Mouse (Mus musculus) forebrain, embryonic 11.5 days (tissue): ENCODE results near the gene Man2b1. TPM values are rescaled to one million over a fixed set of nuclear protein-coding genes. Genes with fewer than 3 reads are reported as not detected.
"Not testable (repeated sequence)": the region's sequence is repeated elsewhere in the genome, so short reads cannot be mapped to it uniquely, and the experiment has no call there.

Source experiments
- ATAC-seq: fragments of 200-750 bp; cut with Nextera tagmentation; replicated peaks from 2 replicates; pipeline ENCODE4 v1.8.0; 2017; ENCODE audit warnings: moderate TSS enrichment; ENCODE audit not compliant: low FRiP score
- DNase-seq: peaks from one replicate; pipeline ENCODE4 v3.0.0-alpha.2; 2017; ENCODE audit warnings: low spot score
- H3K27ac ChIP-seq: fragments of 300-500 bp; sonication (generic); 2 replicates; pipeline ENCODE4 v1.5.1; 2014; ENCODE audit warnings: low read depth, low read length
- H3K27me3 ChIP-seq: fragments of 300-500 bp; sonication (generic); 2 replicates; pipeline ENCODE4 v1.6.1; 2014; ENCODE audit warnings: mild to moderate bottlenecking, low read length, mixed read lengths; ENCODE audit not compliant: control insufficient read depth, insufficient read depth
- H3K36me3 ChIP-seq: fragments of 300-500 bp; sonication (generic); 2 replicates; pipeline ENCODE4 v1.6.1; 2014; ENCODE audit warnings: mild to moderate bottlenecking, low read length, moderate library complexity, mixed read lengths; ENCODE audit not compliant: control insufficient read depth, insufficient read depth
- H3K4me1 ChIP-seq: fragments of 300-500 bp; sonication (generic); replicated peaks from 2 replicates; pipeline ENCODE4 v1.6.1; 2014; ENCODE audit warnings: low read length, mixed read lengths; ENCODE audit not compliant: control insufficient read depth, insufficient read depth
- H3K4me2 ChIP-seq: fragments of 300-500 bp; sonication (generic); 2 replicates; pipeline ENCODE4 v1.6.1; 2014; ENCODE audit warnings: low read depth, mild to moderate bottlenecking, low read length, moderate library complexity, mixed read lengths; ENCODE audit not compliant: severe bottlenecking
- H3K4me3 ChIP-seq: fragments of 300-500 bp; sonication (generic); 2 replicates; pipeline ENCODE4 v1.5.1; 2014; ENCODE audit warnings: low read depth, low read length
- H3K9ac ChIP-seq: fragments of 300-500 bp; sonication (generic); 2 replicates; pipeline ENCODE4 v1.6.1; 2014; ENCODE audit warnings: low read length
- H3K9me3 ChIP-seq: fragments of 300-500 bp; sonication (generic); 2 replicates; pipeline ENCODE4 v1.6.1; 2016; ENCODE audit warnings: low read length, mixed read lengths; ENCODE audit not compliant: control insufficient read depth
- WGBS: fragments of 180-500 bp; shearing (Covaris S2); extraction: QIAGEN DNeasy Blood & Tissue Kit; methylation state at CpG from one replicate; pipeline ENCODE4 v1.1.7; 2014; 5-methylcytosine and 5-hydroxymethylcytosine counted together
- polyA plus RNA-seq: library from polyadenylated mRNA; unstranded; fragments of >200 nt; fragmentation: Nextera tagmentation; extraction: Ambion mirVana; gene quantifications from 2 replicates; pipeline ENCODE4 v1.2.1, GENCODE M21; 2014

The Man2b1 gene
- polyA plus RNA-seq, 1 experiment from 2014 or later, result 20.9 TPM

- Histone ChIP-seq H3K9ac (peak overlapping the region; percentile 69), H3K27me3 (no peaks in the 10 kb centered on the region), H3K4me2 (peak overlapping the region; percentile 83), H3K9me3 (no peaks in the 10 kb centered on the region), H3K36me3 (no peaks in the 10 kb centered on the region), H3K4me3 (peak overlapping the region; percentile 53), H3K4me1 (peaks cover 3% of the 10 kb centered on the region; the same call in 1 of the 2 replicates), H3K27ac (0 out of 2 replicates have a peak overlapping the region, but pooled peaks have one; percentile 18)
- ATAC-seq (peak; percentile 74), DNase-seq (peak; percentile 84)
- WGBS, result 7% methylated on average over 37 of the region's 37 CpGs
Measured at GRCm38 (mm10) chr8:85119052-85119981, 36.2 kb downstream of the Man2b1 start.

- WGBS, result 75% methylated on average over 5 of the region's 5 CpGs
- ATAC-seq, result not testable (repeated sequence)
Measured at GRCm38 (mm10) chr8:85120251-85120650, 37.2 kb downstream of the Man2b1 start.

GRCm38 (mm10) chr8:85122995-85123394, 39.9 kb downstream of the Man2b1 start, which contains the start of gene Zfp791:
Gene Zfp791 (minus strand): TSS chr8:85123095.
- no peak within 1 kb of the TSS for H3K27ac ChIP-seq
- no peak within 1 kb of the TSS for H3K4me3 ChIP-seq
- H3K9ac ChIP-seq, result no peak within 1 kb of the TSS
- H3K4me2 ChIP-seq, result no peak within 1 kb of the TSS
- H3K9me3 ChIP-seq, result no peaks in the 10 kb centered on the region
- no peaks in the 10 kb centered on the region for H3K27me3 ChIP-seq
- ATAC-seq, result no peak
- H3K4me1 ChIP-seq, result peaks cover 3% of the 10 kb centered on the region; the same call in 1 of the 2 replicates
- no peak for DNase-seq
- H3K36me3 ChIP-seq, result no peaks in the 10 kb centered on the region
- WGBS, result 81% methylated on average over 3 of the region's 3 CpGs

More at GRCm38 (mm10) chr8:85120251-85120650, 37.2 kb downstream of the Man2b1 start:
- not testable (repeated sequence) for DNase-seq, H3K27ac ChIP-seq, H3K4me3 ChIP-seq, H3K4me1 ChIP-seq, H3K27me3 ChIP-seq, H3K9me3 ChIP-seq, H3K4me2 ChIP-seq, H3K36me3 ChIP-seq, H3K9ac ChIP-seq

GRCm38 (mm10) chr8:85123691-85124090, 40.6 kb downstream of the Man2b1 start:
- ATAC-seq (no peak), DNase-seq (no peak)
- WGBS, result 94% methylated on average over 8 of the region's 8 CpGs

GRCm38 (mm10) chr8:85132335-85132734, 49.3 kb downstream of the Man2b1 start:
- H3K27ac ChIP-seq, result no peak overlapping the region
- H3K4me2 ChIP-seq, result no peak overlapping the region
- H3K9me3 ChIP-seq, result no peaks in the 10 kb centered on the region
- H3K4me1 ChIP-seq, result no peaks in the 10 kb centered on the region
- no peaks in the 10 kb centered on the region for H3K36me3 ChIP-seq
- WGBS, result 84% methylated on average over 1 of the region's 1 CpGs
- ATAC-seq, result no peak
- H3K27me3 ChIP-seq, result no peaks in the 10 kb centered on the region
- H3K4me3 ChIP-seq, result no peak overlapping the region
- no peak overlapping the region for H3K9ac ChIP-seq
- DNase-seq, result no peak

More at GRCm38 (mm10) chr8:85123691-85124090, 40.6 kb downstream of the Man2b1 start:
- no peaks in the 10 kb centered on the region for H3K27me3 ChIP-seq
- no peak overlapping the region for H3K4me2 ChIP-seq
- H3K36me3 ChIP-seq, result no peaks in the 10 kb centered on the region
- H3K4me3 ChIP-seq, result no peak overlapping the region
- H3K9me3 ChIP-seq, result no peaks in the 10 kb centered on the region
- peaks cover 3% of the 10 kb centered on the region; the same call in 1 of the 2 replicates for H3K4me1 ChIP-seq
- H3K27ac ChIP-seq, result no peak overlapping the region
- no peak overlapping the region for H3K9ac ChIP-seq

- not testable (repeated sequence) for H3K36me3 ChIP-seq, H3K27ac ChIP-seq, H3K4me1 ChIP-seq, H3K4me2 ChIP-seq, H3K27me3 ChIP-seq, ATAC-seq, H3K4me3 ChIP-seq, DNase-seq, H3K9ac ChIP-seq, H3K9me3 ChIP-seq
- 94% methylated on average over 2 of the region's 2 CpGs for WGBS
Measured at GRCm38 (mm10) chr8:85135690-85136089, 52.6 kb downstream of the Man2b1 start.

- ATAC-seq (no peak), DNase-seq (no peak)
Measured at GRCm38 (mm10) chr8:85142516-85142915, 59.4 kb downstream of the Man2b1 start.

More at GRCm38 (mm10) chr8:85142516-85142915, 59.4 kb downstream of the Man2b1 start:
- no peaks in the 10 kb centered on the region for H3K4me1 ChIP-seq
- WGBS, result 90% methylated on average over 4 of the region's 4 CpGs
- no peaks in the 10 kb centered on the region; the same call in 1 of the 2 replicates for H3K9me3 ChIP-seq
- no peak overlapping the region for H3K27ac ChIP-seq
- H3K4me2 ChIP-seq, result no peak overlapping the region
- H3K4me3 ChIP-seq, result no peak overlapping the region
- H3K36me3 ChIP-seq, result no peaks in the 10 kb centered on the region
- no peak overlapping the region for H3K9ac ChIP-seq
- H3K27me3 ChIP-seq, result no peaks in the 10 kb centered on the region
